Mouse (Mus musculus) megakaryocyte, adult 5-6 weeks (primary cell): Measurements from ENCODE around the gene Nrd1. TPM values are rescaled to one million over a fixed set of nuclear protein-coding genes. Genes with fewer than 3 reads are reported as not detected.
A peak's percentile ranks its signal among the peaks of the same experiment; 100 is the strongest.

Experiments used
- ATAC-seq: 2 replicates; pipeline ENCODE4 v1.8.0; 2016; ENCODE audit warnings: mild to moderate bottlenecking, inconsistent platforms; ENCODE audit not compliant: poor library complexity, severe bottlenecking
- total RNA-seq, 2 experiments: library from RNA; stranded (forward) in 1 of 2; stranded (reverse) in 1 of 2; fragments of 153-499, 151-499 nt in 1 of 2; fragments of 221-1000, 200-1000 nt in 1 of 2; gene quantifications; 2 replicates each; pipeline versions ENCODE4 v1.2.3 to v1.2.4; 2015 to 2017

The Nrd1 gene
- total RNA-seq (2015), result 121 and 143 TPM in 2 replicates
- 102 and 137 TPM in 2 replicates for total RNA-seq (2017)

GRCm38 (mm10) chr4:108999999-109000950 lies at the start of gene Nrd1:
Gene Nrd1, plus strand, starts transcription at chr4:109000655.
- ATAC-seq, result peak; percentile 93

- ATAC-seq, result peak; percentile 63
These were observed 48.8 kb upstream of the Nrd1 start for GRCm38 (mm10) chr4:108951663-108952062.

GRCm38 (mm10) chr4:108959696-108960095 lies 40.8 kb upstream of the Nrd1 start:
- no peak for ATAC-seq

GRCm38 (mm10) chr4:108960619-108961460 lies 39.6 kb upstream of the Nrd1 start:
- no peak for ATAC-seq

GRCm38 (mm10) chr4:108963017-108963416 lies 37.4 kb upstream of the Nrd1 start:
- no peak for ATAC-seq

GRCm38 (mm10) chr4:108969517-108969916 lies 30.9 kb upstream of the Nrd1 start:
- no peak for ATAC-seq

GRCm38 (mm10) chr4:108971054-108971453 lies 29.4 kb upstream of the Nrd1 start:
- no peak for ATAC-seq

GRCm38 (mm10) chr4:108976458-108977071 lies 23.9 kb upstream of the Nrd1 start:
- ATAC-seq, result 0 out of 2 replicates have a peak, but pooled peaks have one; percentile 40

- peak; percentile 79 for ATAC-seq
These were observed 13.5 kb upstream of the Nrd1 start for GRCm38 (mm10) chr4:108986833-108987472.

GRCm38 (mm10) chr4:108987473-108987842 lies 13.0 kb upstream of the Nrd1 start:
- ATAC-seq, result peak; percentile 54; the same call in 1 of the 2 replicates

- no peak for ATAC-seq
These were observed 11.0 kb upstream of the Nrd1 start for GRCm38 (mm10) chr4:108989430-108989829.

- ATAC-seq, result no peak
These were observed 10.4 kb upstream of the Nrd1 start for GRCm38 (mm10) chr4:108990032-108990431.

- no peak for ATAC-seq
These were observed 9.9 kb upstream of the Nrd1 start for GRCm38 (mm10) chr4:108990571-108990970.

- ATAC-seq, result no peak
These were observed 8.6 kb upstream of the Nrd1 start for GRCm38 (mm10) chr4:108991811-108992210.

- ATAC-seq, result no peak
These were observed 7.5 kb upstream of the Nrd1 start for GRCm38 (mm10) chr4:108992978-108993377.

GRCm38 (mm10) chr4:109000961-109001360 lies 506 bp downstream of the Nrd1 start:
- no peak; the same call in 1 of the 2 replicates for ATAC-seq

GRCm38 (mm10) chr4:109008046-109008445 lies 7.6 kb downstream of the Nrd1 start:
- no peak for ATAC-seq

GRCm38 (mm10) chr4:109014091-109014490 lies 13.6 kb downstream of the Nrd1 start:
- ATAC-seq, result no peak

GRCm38 (mm10) chr4:109017441-109017840 lies 17.0 kb downstream of the Nrd1 start:
- ATAC-seq, result no peak

GRCm38 (mm10) chr4:109019301-109019700 lies 18.8 kb downstream of the Nrd1 start:
- no peak for ATAC-seq
